Comparison of ENCODE assay signal across 19 mouse cellular contexts in the genomic region with DNA sequence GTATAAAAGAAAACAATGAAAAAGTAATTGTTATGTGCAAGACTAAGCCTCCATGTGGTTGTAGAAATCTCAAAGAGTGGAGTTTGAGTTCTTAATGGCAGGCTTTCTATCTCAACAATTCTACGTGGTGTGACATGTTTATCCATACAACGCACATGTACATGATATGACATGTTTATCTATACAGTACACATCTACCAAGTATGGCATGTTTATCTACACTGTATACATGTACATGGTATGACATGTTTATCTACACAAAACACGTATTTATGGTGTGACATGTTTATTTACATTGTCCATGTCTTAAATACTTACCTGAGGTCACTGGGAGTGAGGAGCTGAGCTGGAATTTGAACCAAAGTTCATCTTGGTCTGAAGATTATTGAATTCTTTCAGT.
"Had no signal": no experiment of that assay in that cellular context is flagged by ENCODE, and none has a peak within 500 bp of the region (broad histone marks: within the 10 kb centered on the region; RNA-seq: fewer than 3 reads in every experiment).

No protein-coding gene starts in this region.

- H3K4me1 ChIP-seq: limb, embryonic 15.5 days; lung, embryonic 15.5 days; midbrain, embryonic 10.5 days; midbrain, embryonic 13.5 days; neural tube, embryonic 12.5 days; stomach, embryonic 15.5 days had no signal

- H3K27ac ChIP-seq: limb, embryonic 15.5 days; liver, embryonic 15.5 days; lung, embryonic 15.5 days; macrophage; midbrain, embryonic 10.5 days; midbrain, embryonic 13.5 days; neural tube, embryonic 12.5 days; stomach, embryonic 15.5 days; stomach, postnatal 0 days had no signal

- H3K4me2 ChIP-seq: limb, embryonic 15.5 days; liver, embryonic 15.5 days; lung, embryonic 15.5 days; midbrain, embryonic 13.5 days; neural tube, embryonic 12.5 days; stomach, embryonic 15.5 days had no signal

- H3K27me3 ChIP-seq: limb, embryonic 15.5 days; liver, embryonic 15.5 days; lung, embryonic 15.5 days; midbrain, embryonic 13.5 days; neural tube, embryonic 12.5 days; stomach, embryonic 15.5 days had no signal

- H3K36me3 ChIP-seq: limb, embryonic 15.5 days; liver, embryonic 15.5 days; lung, embryonic 15.5 days; midbrain, embryonic 10.5 days; midbrain, embryonic 13.5 days; neural tube, embryonic 12.5 days; stomach, embryonic 15.5 days had no signal

- H3K4me3 ChIP-seq: limb, embryonic 15.5 days; liver, embryonic 15.5 days; lung, embryonic 15.5 days; midbrain, embryonic 10.5 days; midbrain, embryonic 13.5 days; myocyte; neural tube, embryonic 12.5 days; stomach, embryonic 15.5 days had no signal

- H3K9me3 ChIP-seq: limb, embryonic 15.5 days; liver, embryonic 15.5 days; lung, embryonic 15.5 days; midbrain, embryonic 10.5 days; midbrain, embryonic 13.5 days; neural tube, embryonic 12.5 days; stomach, embryonic 15.5 days had no signal

- DNase-seq: lung, adult 2 months; lung, postnatal 14 days; lung, postnatal 36 days; right cerebral cortex, postnatal 14 days; thymus, adult 2 months; thymus, postnatal 25 days; thymus, postnatal 4 days had no signal

- H3K9ac ChIP-seq: limb, embryonic 15.5 days; liver, embryonic 15.5 days; lung, embryonic 15.5 days; midbrain, embryonic 13.5 days; neural tube, embryonic 12.5 days; stomach, embryonic 15.5 days had no signal

- ATAC-seq: lung, postnatal 0 days; midbrain, embryonic 13.5 days; midbrain, embryonic 16.5 days had no signal
